Mouse (Mus musculus) lung, postnatal 0 days (tissue): ENCODE data around the gene Pkig. TPM values are rescaled to one million over a fixed set of nuclear protein-coding genes. Genes with fewer than 3 reads are reported as not detected.

Experiments
- ATAC-seq: fragments of 200-750 bp; cut with Nextera tagmentation; 2 replicates; pipeline ENCODE4 v1.8.0; 2017; ENCODE audit warnings: moderate library complexity
- DNase-seq: peaks from one replicate; pipeline ENCODE4 v3.0.0-alpha.2; 2016; ENCODE audit warnings: low spot score
- H3K27ac ChIP-seq: fragments of 300-500 bp; sonication (generic); 2 replicates; pipeline ENCODE4 v1.5.1; 2014; ENCODE audit warnings: antibody characterized with exemption, mild to moderate bottlenecking, low read length, mixed read lengths
- H3K27me3 ChIP-seq: fragments of 300-500 bp; sonication (generic); replicated peaks from 2 replicates; pipeline ENCODE4 v1.6.1; 2014; ENCODE audit warnings: low read length, mixed read lengths; ENCODE audit not compliant: insufficient read depth
- H3K36me3 ChIP-seq: fragments of 300-500 bp; sonication (generic); 2 replicates; pipeline ENCODE4 v1.6.1; 2014; ENCODE audit warnings: low read length, mixed read lengths; ENCODE audit not compliant: insufficient read depth
- H3K4me1 ChIP-seq: fragments of 300-500 bp; sonication (generic); 2 replicates; pipeline ENCODE4 v1.6.1; 2014; ENCODE audit warnings: antibody characterized with exemption, low read depth, low read length, mixed read lengths; ENCODE audit not compliant: insufficient read depth
- H3K4me2 ChIP-seq: fragments of 300-500 bp; sonication (generic); replicated peaks from 2 replicates; pipeline ENCODE4 v1.6.1; 2014; ENCODE audit warnings: low read depth, mild to moderate bottlenecking, low read length, moderate library complexity, mixed read lengths
- H3K4me3 ChIP-seq: fragments of 300-500 bp; sonication (generic); 2 replicates; pipeline ENCODE4 v1.5.1; 2014; ENCODE audit warnings: low read depth, low read length
- H3K9ac ChIP-seq: fragments of 300-500 bp; sonication (generic); replicated peaks from 2 replicates; pipeline ENCODE4 v1.6.1; 2014; ENCODE audit warnings: low read depth, mild to moderate bottlenecking
- H3K9me3 ChIP-seq: fragments of 300-500 bp; sonication (generic); 2 replicates; pipeline ENCODE4 v1.6.1; 2016; ENCODE audit warnings: low read length, mixed read lengths
- CTCF ChIP-seq: IDR thresholded peaks from 2 replicates; pipeline ENCODE4 v1.5.1; 2016; ENCODE audit warnings: antibody characterized with exemption, mild to moderate bottlenecking
- EP300 ChIP-seq: IDR thresholded peaks from 2 replicates; pipeline ENCODE4 v1.6.1; 2016; ENCODE audit warnings: antibody characterized with exemption, mild to moderate bottlenecking, control low read depth
- WGBS: fragments of 180-500 bp; shearing (Covaris S2); extraction: QIAGEN DNeasy Blood & Tissue Kit; methylation state at CpG from one replicate; pipeline ENCODE4 v1.1.7; 2014; 5-methylcytosine and 5-hydroxymethylcytosine counted together
- polyA plus RNA-seq: library from polyadenylated mRNA; unstranded; fragments of >200 nt; fragmentation: Nextera tagmentation; extraction: Ambion mirVana; gene quantifications from 2 replicates; pipeline ENCODE4 v1.2.1, GENCODE M21; 2015

Pkig gene
- polyA plus RNA-seq, 1 experiment from 2014 or later = 106 TPM

- Histone ChIP-seq H3K4me2 (peak overlapping the region; percentile 69), H3K9ac (no peak overlapping the region), H3K27me3 (no peaks in the 10 kb centered on the region), H3K27ac (no peak overlapping the region), H3K9me3 (no peaks in the 10 kb centered on the region), H3K4me1 (peaks cover 24% of the 10 kb centered on the region; the same call in 1 of the 2 replicates), H3K36me3 (peaks cover 3% of the 10 kb centered on the region; the same call in 1 of the 2 replicates), H3K4me3 (no peak overlapping the region; the same call in 1 of the 2 replicates)
- DNase-seq (no peak), ATAC-seq (no peak)
- 38% methylated on average over 3 of the region's 3 CpGs for WGBS
- TF ChIP-seq EP300 = no peak
Measured at GRCm38 (mm10) chr2:163641681-163642080, 16.5 kb upstream of the Pkig start.

GRCm38 (mm10) chr2:163642685-163643575, 15.3 kb upstream of the Pkig start:
- H3K4me2 ChIP-seq = peak overlapping the region; percentile 69
- H3K9me3 ChIP-seq = no peaks in the 10 kb centered on the region
- no peaks in the 10 kb centered on the region for H3K27me3 ChIP-seq
- H3K4me1 ChIP-seq = peaks cover 20% of the 10 kb centered on the region; the same call in 1 of the 2 replicates
- H3K9ac ChIP-seq = peak overlapping the region; percentile 84
- peak; percentile 10; the same call in 1 of the 2 replicates for ATAC-seq
- peaks cover 3% of the 10 kb centered on the region; the same call in 1 of the 2 replicates for H3K36me3 ChIP-seq
- H3K27ac ChIP-seq = peak overlapping the region; percentile 99
- peak; percentile 54 for DNase-seq
- 68% methylated on average over 30 of the region's 30 CpGs for WGBS
- TF ChIP-seq EP300 (peak; percentile 100), CTCF (no peak)
- H3K4me3 ChIP-seq = peak overlapping the region; percentile 84

DNA sequence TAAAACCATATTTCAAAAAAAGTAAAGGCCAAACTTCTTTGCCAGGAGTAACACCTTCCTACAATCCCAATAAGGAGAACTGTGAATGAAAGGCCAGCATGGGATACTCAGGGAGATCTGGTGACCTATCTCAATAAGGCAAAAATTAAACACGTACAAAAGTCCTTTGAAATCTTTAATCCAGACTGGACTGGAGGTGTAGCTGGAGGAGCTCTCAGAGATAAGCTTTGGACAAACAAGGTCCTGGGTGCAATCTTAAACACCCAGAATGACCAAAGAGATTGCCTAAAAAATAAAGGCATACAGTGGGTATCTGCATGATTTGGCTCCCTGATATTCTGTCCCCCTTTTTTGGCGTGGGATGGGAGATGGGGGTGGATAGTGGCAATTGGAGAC, 14.6 kb upstream of the Pkig start:
- peaks cover 14% of the 10 kb centered on the region; the same call in 1 of the 2 replicates for H3K4me1 ChIP-seq
- H3K4me3 ChIP-seq = peak overlapping the region; percentile 84
- peak overlapping the region; percentile 69 for H3K4me2 ChIP-seq
- 30% methylated on average over 2 of the region's 2 CpGs for WGBS
- DNase-seq (no peak), ATAC-seq (no peak)
- no peaks in the 10 kb centered on the region for H3K27me3 ChIP-seq
- peak overlapping the region; percentile 99 for H3K27ac ChIP-seq
- 0 out of 2 replicates have a peak, but pooled peaks cover 2% of the 10 kb centered on the region for H3K36me3 ChIP-seq
- no peaks in the 10 kb centered on the region for H3K9me3 ChIP-seq
- H3K9ac ChIP-seq = peak overlapping the region; percentile 84
- TF ChIP-seq EP300 (no peak), CTCF (no peak)

- Histone ChIP-seq H3K9me3 (no peaks in the 10 kb centered on the region), H3K36me3 (no peaks in the 10 kb centered on the region), H3K27ac (peak overlapping the region; percentile 99), H3K27me3 (no peaks in the 10 kb centered on the region), H3K4me1 (peaks cover 14% of the 10 kb centered on the region; the same call in 1 of the 2 replicates), H3K4me3 (peak overlapping the region; percentile 84), H3K4me2 (peak overlapping the region; percentile 69), H3K9ac (peak overlapping the region; percentile 84)
- no peak for ATAC-seq
- peak; percentile 49 for DNase-seq
- no peak; the same call in none of the 2 replicates for TF ChIP-seq CTCF
- no peak for TF ChIP-seq EP300
- WGBS = 3% methylated on average over 4 of the region's 4 CpGs
Measured at GRCm38 (mm10) chr2:163644047-163644446, 14.1 kb upstream of the Pkig start.

GRCm38 (mm10) chr2:163644575-163645385, 13.4 kb upstream of the Pkig start, which contains the start of gene Serinc3:
Serinc3 (minus strand) TSS chr2:163645131.
- H3K27me3 ChIP-seq = no peaks in the 10 kb centered on the region
- peak; percentile 98 for DNase-seq
- no peaks in the 10 kb centered on the region for H3K9me3 ChIP-seq
- WGBS = 1% methylated on average over 73 of the region's 74 CpGs
- TF ChIP-seq EP300 (peak; percentile 77), CTCF (peak; percentile 80)
- ATAC-seq = peak; percentile 95
- peak within 1 kb of the TSS; percentile 69 for H3K4me2 ChIP-seq
- H3K4me1 ChIP-seq = peaks cover 8% of the 10 kb centered on the region; the same call in 1 of the 2 replicates
- peak within 1 kb of the TSS; percentile 84 for H3K4me3 ChIP-seq
- H3K36me3 ChIP-seq = no peaks in the 10 kb centered on the region
- peak within 1 kb of the TSS; percentile 99 for H3K27ac ChIP-seq
- H3K9ac ChIP-seq = peak within 1 kb of the TSS; percentile 84
